Mouse (Mus musculus): ENCODE measurements around the gene Mkln1.

DNA sequence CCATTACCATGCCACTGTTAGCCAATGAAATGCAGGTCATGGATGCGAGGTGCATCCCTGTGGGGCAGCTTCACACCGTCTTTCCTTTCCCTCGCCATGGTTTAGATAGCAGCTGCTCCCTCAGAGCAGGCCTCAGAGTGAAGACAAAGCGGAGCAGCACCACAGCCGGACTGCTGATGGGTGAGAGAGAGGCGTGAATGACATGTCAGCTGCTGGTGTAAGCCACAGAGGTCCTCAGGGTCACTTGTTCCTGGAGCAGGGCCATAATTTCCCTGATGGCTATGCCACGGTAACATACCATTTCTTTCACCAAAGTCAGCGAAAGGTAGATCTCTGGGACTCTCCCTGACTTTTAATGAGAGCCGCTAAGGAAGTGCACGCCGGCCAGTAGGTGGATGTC is 35.9 kb upstream of the Mkln1 start:
- no peak for TF ChIP-seq EP300 (IDR thresholded peaks at IDR 0.05)
- no peak for TF ChIP-seq CTCF (IDR thresholded peaks at IDR 0.05)
